Mouse (Mus musculus): ENCODE data around the gene Eaf1. TPM values are rescaled to one million over a fixed set of nuclear protein-coding genes. Genes with fewer than 3 reads are reported as not detected.

The Eaf1 gene
- polyA plus RNA-seq, 1 experiment from 2014 or later: 10.8 TPM

- Histone ChIP-seq H3K36me3 (ENCODE audit: control insufficient read depth, insufficient read depth, low read length) (no peaks in the 10 kb centered on the region), H3K27me3 (ENCODE audit: control insufficient read depth, insufficient read depth, low read length) (no peaks in the 10 kb centered on the region), H3K9ac (replicated peaks; ENCODE audit: low read length) (no peak overlapping the region), H3K4me2 (ENCODE audit: low read length) (no peak overlapping the region), H3K9me3 (ENCODE audit: control insufficient read depth, low read length) (no peaks in the 10 kb centered on the region), H3K4me1 (ENCODE audit: control insufficient read depth, insufficient read depth, low read length) (no peaks in the 10 kb centered on the region), H3K27ac (replicated peaks; ENCODE audit: low read depth, low read length) (no peak overlapping the region), H3K4me3 (replicated peaks; ENCODE audit: low read depth, low read length) (no peak overlapping the region)
- ATAC-seq (ENCODE audit: low FRiP score, low TSS enrichment) (no peak), DNase-seq (no peak)
- WGBS: 79% methylated on average over 2 of the region's 2 CpGs
These were observed 27.1 kb downstream of the Eaf1 start for GRCm38 (mm10) chr14:31521318-31521717.

DNA sequence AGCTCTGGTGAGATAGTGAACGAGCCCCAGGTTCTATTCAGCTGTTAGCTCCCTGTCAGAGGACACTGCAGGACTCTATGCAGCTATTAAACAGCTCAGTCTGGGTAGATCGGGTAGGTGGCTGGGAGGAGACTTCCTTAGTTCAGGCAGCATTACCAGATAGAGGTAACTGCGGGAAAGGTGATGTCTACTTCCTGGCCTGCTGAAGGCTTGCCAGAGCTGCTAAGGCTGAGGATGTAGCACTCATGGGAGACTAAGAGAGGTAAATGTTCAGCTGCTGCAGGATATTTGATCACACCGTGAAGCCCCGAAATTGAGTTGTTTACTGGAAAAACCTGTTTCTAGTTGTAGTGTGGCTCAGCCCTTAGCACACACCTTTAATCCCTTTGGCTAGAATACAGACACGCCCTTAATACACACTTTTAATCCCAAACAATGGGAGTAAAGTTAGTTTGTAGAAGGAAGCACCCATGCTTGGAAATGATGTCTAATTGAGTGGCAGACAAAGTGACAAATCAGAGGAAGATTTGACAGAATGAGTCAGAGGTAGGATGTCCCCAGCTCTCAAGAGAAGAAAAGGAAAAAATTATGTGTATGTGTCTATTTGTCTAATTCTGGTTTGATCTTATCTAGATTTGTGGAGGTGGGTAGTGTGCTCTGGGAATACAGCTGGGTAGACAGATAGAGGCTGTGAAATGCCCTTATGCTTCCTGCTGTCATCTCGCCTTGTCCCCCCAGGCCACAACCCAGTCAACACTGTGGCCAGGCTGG lies 31.0 kb downstream of the Eaf1 start:
- Histone ChIP-seq H3K4me1 (ENCODE audit: control insufficient read depth, insufficient read depth, low read length) (no peaks in the 10 kb centered on the region), H3K9me3 (ENCODE audit: control insufficient read depth, low read length) (no peaks in the 10 kb centered on the region), H3K27ac (replicated peaks; ENCODE audit: low read depth, low read length) (no peak overlapping the region), H3K9ac (replicated peaks; ENCODE audit: low read length) (no peak overlapping the region), H3K4me3 (replicated peaks; ENCODE audit: low read depth, low read length) (no peak overlapping the region), H3K4me2 (ENCODE audit: low read length) (no peak overlapping the region), H3K36me3 (ENCODE audit: control insufficient read depth, insufficient read depth, low read length) (no peaks in the 10 kb centered on the region), H3K27me3 (ENCODE audit: control insufficient read depth, insufficient read depth, low read length) (no peaks in the 10 kb centered on the region)
- 86% methylated on average over 7 of the region's 7 CpGs for WGBS
- ATAC-seq (ENCODE audit: low FRiP score, low TSS enrichment) (no peak), DNase-seq (no peak)

GRCm38 (mm10) chr14:31530847-31531246 lies 36.6 kb downstream of the Eaf1 start:
- no peak overlapping the region for H3K4me2 ChIP-seq (ENCODE audit: low read length)
- H3K9ac ChIP-seq (replicated peaks; ENCODE audit: low read length): no peak overlapping the region
- H3K4me1 ChIP-seq (ENCODE audit: control insufficient read depth, insufficient read depth, low read length): no peaks in the 10 kb centered on the region
- ATAC-seq (ENCODE audit: low FRiP score, low TSS enrichment) (no peak), DNase-seq (no peak)
- no peaks in the 10 kb centered on the region for H3K27me3 ChIP-seq (ENCODE audit: control insufficient read depth, insufficient read depth, low read length)
- H3K9me3 ChIP-seq (ENCODE audit: control insufficient read depth, low read length): no peaks in the 10 kb centered on the region
- no peaks in the 10 kb centered on the region for H3K36me3 ChIP-seq (ENCODE audit: control insufficient read depth, insufficient read depth, low read length)
- WGBS: 90% methylated on average over 4 of the region's 4 CpGs
- H3K4me3 ChIP-seq (replicated peaks; ENCODE audit: low read depth, low read length): no peak overlapping the region
- H3K27ac ChIP-seq (replicated peaks; ENCODE audit: low read depth, low read length): no peak overlapping the region

- no peaks in the 10 kb centered on the region for H3K4me1 ChIP-seq (ENCODE audit: control insufficient read depth, insufficient read depth, low read length)
- no peak overlapping the region for H3K27ac ChIP-seq (replicated peaks; ENCODE audit: low read depth, low read length)
- ATAC-seq (ENCODE audit: low FRiP score, low TSS enrichment) (no peak), DNase-seq (no peak)
- 79% methylated on average over 12 of the region's 12 CpGs for WGBS
- no peaks in the 10 kb centered on the region for H3K27me3 ChIP-seq (ENCODE audit: control insufficient read depth, insufficient read depth, low read length)
- H3K9me3 ChIP-seq (ENCODE audit: control insufficient read depth, low read length): no peaks in the 10 kb centered on the region
- H3K9ac ChIP-seq (replicated peaks; ENCODE audit: low read length): no peak overlapping the region
- H3K36me3 ChIP-seq (ENCODE audit: control insufficient read depth, insufficient read depth, low read length): no peaks in the 10 kb centered on the region
- no peak overlapping the region for H3K4me3 ChIP-seq (replicated peaks; ENCODE audit: low read depth, low read length)
- no peak overlapping the region for H3K4me2 ChIP-seq (ENCODE audit: low read length)
These were observed 37.4 kb downstream of the Eaf1 start for GRCm38 (mm10) chr14:31531506-31532148.

DNA sequence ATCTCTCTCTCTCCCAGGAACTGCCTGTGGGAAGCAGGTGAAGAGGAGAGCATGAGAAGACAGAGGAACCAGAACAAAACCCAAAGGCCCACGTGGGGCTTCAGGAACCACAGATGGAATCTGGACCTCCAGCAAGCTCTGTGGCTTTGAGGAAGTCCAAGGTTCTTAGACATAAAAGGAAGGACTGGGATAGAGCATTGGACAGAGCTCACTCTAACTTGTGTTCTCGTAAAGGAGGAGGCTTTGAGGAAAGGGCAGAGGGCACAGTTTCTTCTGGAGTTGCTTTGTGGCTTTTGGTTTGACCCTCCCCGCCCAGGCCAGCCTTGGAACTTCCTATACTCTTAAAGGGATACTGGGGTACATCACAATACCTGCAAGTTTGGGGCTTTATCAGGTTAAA lies 38.5 kb downstream of the Eaf1 start:
- WGBS: 58% methylated on average over 3 of the region's 3 CpGs
- Histone ChIP-seq H3K4me1 (ENCODE audit: control insufficient read depth, insufficient read depth, low read length) (no peaks in the 10 kb centered on the region), H3K9ac (replicated peaks; ENCODE audit: low read length) (no peak overlapping the region), H3K36me3 (ENCODE audit: control insufficient read depth, insufficient read depth, low read length) (no peaks in the 10 kb centered on the region), H3K27me3 (ENCODE audit: control insufficient read depth, insufficient read depth, low read length) (no peaks in the 10 kb centered on the region), H3K27ac (replicated peaks; ENCODE audit: low read depth, low read length) (no peak overlapping the region), H3K9me3 (ENCODE audit: control insufficient read depth, low read length) (no peaks in the 10 kb centered on the region), H3K4me2 (ENCODE audit: low read length) (no peak overlapping the region), H3K4me3 (replicated peaks; ENCODE audit: low read depth, low read length) (no peak overlapping the region)
- no peak for ATAC-seq (ENCODE audit: low FRiP score, low TSS enrichment)
- no peak for DNase-seq

DNA sequence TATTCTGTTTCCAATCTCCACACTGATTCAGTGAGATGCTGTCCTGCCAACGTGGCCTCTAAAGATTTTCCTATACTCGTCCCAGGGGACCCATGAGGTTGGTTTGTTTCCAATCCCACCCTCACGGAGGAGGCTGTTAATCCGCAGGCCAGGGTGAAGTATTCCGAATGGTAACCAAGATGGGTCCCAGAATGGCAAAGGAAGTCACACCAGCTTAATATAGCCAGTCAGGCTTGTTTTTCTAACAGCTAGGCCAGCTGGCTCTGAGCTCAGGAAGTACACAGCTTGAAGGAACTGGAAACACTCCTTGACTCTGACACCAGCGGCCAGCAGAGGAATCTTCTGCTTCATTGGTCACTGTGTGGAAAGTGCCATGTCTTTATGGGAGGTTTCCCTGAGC lies 43.1 kb downstream of the Eaf1 start:
- no peaks in the 10 kb centered on the region for H3K4me1 ChIP-seq (ENCODE audit: control insufficient read depth, insufficient read depth, low read length)
- H3K27me3 ChIP-seq (ENCODE audit: control insufficient read depth, insufficient read depth, low read length): no peaks in the 10 kb centered on the region
- H3K9me3 ChIP-seq (ENCODE audit: control insufficient read depth, low read length): no peaks in the 10 kb centered on the region
- 78% methylated on average over 6 of the region's 6 CpGs for WGBS
- no peaks in the 10 kb centered on the region for H3K36me3 ChIP-seq (ENCODE audit: control insufficient read depth, insufficient read depth, low read length)
- H3K4me3 ChIP-seq (replicated peaks; ENCODE audit: low read depth, low read length): no peak overlapping the region
- no peak overlapping the region for H3K4me2 ChIP-seq (ENCODE audit: low read length)
- ATAC-seq (ENCODE audit: low FRiP score, low TSS enrichment): no peak
- no peak for DNase-seq
- H3K27ac ChIP-seq (replicated peaks; ENCODE audit: low read depth, low read length): no peak overlapping the region
- no peak overlapping the region for H3K9ac ChIP-seq (replicated peaks; ENCODE audit: low read length)

GRCm38 (mm10) chr14:31543885-31544442 lies 49.8 kb downstream of the Eaf1 start:
- no peak for ATAC-seq (ENCODE audit: low FRiP score, low TSS enrichment)

GRCm38 (mm10) chr14:31555021-31555420 lies 60.8 kb downstream of the Eaf1 start:
- no peaks in the 10 kb centered on the region for H3K9me3 ChIP-seq (ENCODE audit: control insufficient read depth, low read length)
- no peak overlapping the region for H3K9ac ChIP-seq (replicated peaks; ENCODE audit: low read length)
- no peaks in the 10 kb centered on the region for H3K27me3 ChIP-seq (ENCODE audit: control insufficient read depth, insufficient read depth, low read length)
- DNase-seq: no peak
- 96% methylated on average over 7 of the region's 7 CpGs for WGBS
- no peaks in the 10 kb centered on the region for H3K4me1 ChIP-seq (ENCODE audit: control insufficient read depth, insufficient read depth, low read length)
- H3K36me3 ChIP-seq (ENCODE audit: control insufficient read depth, insufficient read depth, low read length): no peaks in the 10 kb centered on the region
- H3K4me3 ChIP-seq (replicated peaks; ENCODE audit: low read depth, low read length): no peak overlapping the region
- ATAC-seq (ENCODE audit: low FRiP score, low TSS enrichment): no peak
- no peak overlapping the region for H3K27ac ChIP-seq (replicated peaks; ENCODE audit: low read depth, low read length)
- H3K4me2 ChIP-seq (ENCODE audit: low read length): no peak overlapping the region

More at GRCm38 (mm10) chr14:31543885-31544442, 49.8 kb downstream of the Eaf1 start:
- Histone ChIP-seq H3K27ac (replicated peaks; ENCODE audit: low read depth, low read length) (no peak overlapping the region), H3K9me3 (ENCODE audit: control insufficient read depth, low read length) (no peaks in the 10 kb centered on the region), H3K27me3 (ENCODE audit: control insufficient read depth, insufficient read depth, low read length) (no peaks in the 10 kb centered on the region), H3K9ac (replicated peaks; ENCODE audit: low read length) (no peak overlapping the region), H3K4me2 (ENCODE audit: low read length) (no peak overlapping the region), H3K4me3 (replicated peaks; ENCODE audit: low read depth, low read length) (no peak overlapping the region), H3K36me3 (ENCODE audit: control insufficient read depth, insufficient read depth, low read length) (no peaks in the 10 kb centered on the region), H3K4me1 (ENCODE audit: control insufficient read depth, insufficient read depth, low read length) (no peaks in the 10 kb centered on the region)
- WGBS: 83% methylated on average over 11 of the region's 11 CpGs
- no peak for DNase-seq

Data from midbrain, embryonic 14.5 days (tissue).